In genomic region chr6:103024006-103024405, GRCm38 (mm10) we compare ENCODE assay signal across 12 mouse cellular contexts.
DNase-seq lines count a peak whose midpoint lies in the region; ATAC-seq lines count a peak whose summit lies in the region.
"Had no signal": no experiment of that assay in that cellular context is flagged by ENCODE, and none has a peak within 500 bp of the region (broad histone marks: within the 10 kb centered on the region; RNA-seq: fewer than 3 reads in every experiment).

No protein-coding gene starts in this region.

- WGBS in kidney, embryonic 16.5 days: 67% methylated on average over 2 of the region's 2 CpGs
- 53% methylated on average over 2 of the region's 2 CpGs for WGBS in liver, embryonic 12.5 days (ENCODE audit: insufficient replicate concordance)

- H3K4me2 ChIP-seq in kidney, embryonic 16.5 days (replicated peaks; ENCODE audit: low read depth, low read length): no peak overlapping the region
- H3K4me2 ChIP-seq in liver, embryonic 12.5 days: no peak overlapping the region
- H3K4me2 ChIP-seq: heart, embryonic 11.5 days had no signal

- ATAC-seq in kidney, embryonic 16.5 days (ENCODE audit: low FRiP score, low TSS enrichment): no peak
- no peak for ATAC-seq in liver, embryonic 12.5 days

- no peak overlapping the region for H3K27ac ChIP-seq in kidney, embryonic 16.5 days (ENCODE audit: low read length)
- no peak overlapping the region for H3K27ac ChIP-seq in liver, embryonic 12.5 days

- no peaks in the 10 kb centered on the region for H3K9me3 ChIP-seq in kidney, embryonic 16.5 days (ENCODE audit: low read length)
- no peaks in the 10 kb centered on the region for H3K9me3 ChIP-seq in liver, embryonic 12.5 days (replicated peaks)

- no peaks in the 10 kb centered on the region for H3K36me3 ChIP-seq in kidney, embryonic 16.5 days (ENCODE audit: insufficient read depth, low read length)
- no peaks in the 10 kb centered on the region for H3K36me3 ChIP-seq in liver, embryonic 12.5 days

- H3K9ac ChIP-seq in kidney, embryonic 16.5 days (replicated peaks; ENCODE audit: low read length): no peak overlapping the region
- no peak overlapping the region for H3K9ac ChIP-seq in liver, embryonic 12.5 days

- DNase-seq in kidney, adult 9 months: peak; percentile 6
- peak; percentile 34 to 58 for DNase-seq in right cerebral cortex, postnatal 10 days (ENCODE audit: low spot score in 2 of 2)
- no peak for DNase-seq in right cerebral cortex, postnatal 4 days
- DNase-seq in cerebellum, postnatal 36 days: peak; percentile 4
- DNase-seq in embryo, embryonic 10.5 days (ENCODE audit: low spot score): no peak
- DNase-seq: adrenal gland, adult 2 months; thymus, postnatal 36 days had no signal

- no peaks in the 10 kb centered on the region for H3K27me3 ChIP-seq in kidney, embryonic 16.5 days (ENCODE audit: insufficient read depth, low read length)
- H3K27me3 ChIP-seq in liver, embryonic 12.5 days (replicated peaks): no peaks in the 10 kb centered on the region
- H3K27me3 ChIP-seq: CH12.LX had no signal

- no peaks in the 10 kb centered on the region for H3K4me1 ChIP-seq in kidney, embryonic 16.5 days (ENCODE audit: insufficient read depth, low read length)
- H3K4me1 ChIP-seq in liver, embryonic 12.5 days: no peaks in the 10 kb centered on the region

- no peak overlapping the region for H3K4me3 ChIP-seq in kidney, embryonic 16.5 days (ENCODE audit: low read length)
- no peak overlapping the region for H3K4me3 ChIP-seq in liver, embryonic 12.5 days
- H3K4me3 ChIP-seq: erythroblast, embryonic 14.5 days had no signal

Comparison
In these comparisons a context has a peak if more than half of its experiments do, and no peak if none do; other contexts are left out.
1. DNase-seq: peak in kidney, adult 9 months (single experiment), right cerebral cortex, postnatal 10 days (2 of 2) and cerebellum, postnatal 36 days (2 of 2); none in right cerebral cortex, postnatal 4 days (single experiment) and embryo, embryonic 10.5 days (single experiment).